Mouse (Mus musculus) small intestine, adult 2 months (tissue): ENCODE measurements around the gene Cacna2d1. TPM values are rescaled to one million over a fixed set of nuclear protein-coding genes. Genes with fewer than 3 reads are reported as not detected.

Source experiments
- H3K27ac ChIP-seq: fragments of 200-500 bp; 2 replicates; pipeline ENCODE4 v1.5.1; 2012; ENCODE audit warnings: low read depth, low read length, control low read depth, inconsistent platforms; ENCODE audit not compliant: insufficient read depth
- H3K27me3 ChIP-seq: fragments of 200-500 bp; 2 replicates; pipeline ENCODE4 v1.6.1; 2012; ENCODE audit warnings: mild to moderate bottlenecking, moderate library complexity, low read length, inconsistent platforms; ENCODE audit not compliant: control insufficient read depth, insufficient read depth
- H3K36me3 ChIP-seq: fragments of 200-500 bp; 2 replicates; pipeline ENCODE4 v1.6.1; 2012; ENCODE audit warnings: mild to moderate bottlenecking, low read length, control low read depth, inconsistent platforms; ENCODE audit not compliant: control insufficient read depth, insufficient read depth
- H3K4me1 ChIP-seq: fragments of 200-500 bp; 2 replicates; pipeline ENCODE4 v1.6.1; 2012; ENCODE audit warnings: low read length, inconsistent platforms, mixed read lengths; ENCODE audit not compliant: control insufficient read depth, insufficient read depth, insufficient read length
- H3K4me3 ChIP-seq: fragments of 200-500 bp; 2 replicates; pipeline ENCODE4 v1.5.1; 2012; ENCODE audit warnings: low read depth, mild to moderate bottlenecking, control low read depth, inconsistent platforms, low read length, moderate library complexity
- CTCF ChIP-seq: fragments of 200-500 bp; IDR thresholded peaks from 2 replicates; pipeline ENCODE4 v1.5.1; 2012; ENCODE audit warnings: low read depth, mild to moderate bottlenecking, control low read depth, inconsistent platforms, low read length, moderate library complexity, mixed read lengths; ENCODE audit not compliant: insufficient replicate concordance, insufficient read length; ENCODE audit errors: extremely low read depth
- POLR2A ChIP-seq: fragments of 200-500 bp; IDR thresholded peaks from 2 replicates; pipeline ENCODE4 v1.6.1; 2012; ENCODE audit warnings: low read depth, mild to moderate bottlenecking, control low read depth, inconsistent platforms, low read length, moderate library complexity
- WGBS: fragments of 180-500 bp; shearing (Covaris S2); methylation state at CpG from one replicate; pipeline ENCODE4 v1.1.7; 2018; 5-methylcytosine and 5-hydroxymethylcytosine counted together
- polyA plus RNA-seq: library from polyadenylated mRNA; depleted of rRNA; stranded (reverse); fragments of >200 nt; gene quantifications from 2 replicates; pipeline ENCODE4 v1.2.3, GENCODE M21; 2012; rRNA removed

The Cacna2d1 gene
- polyA plus RNA-seq = 0.56 and 0.65 TPM in 2 replicates

- TF ChIP-seq POLR2A (no peak), CTCF (no peak)
- H3K4me3 ChIP-seq = peak within 1 kb of the TSS; percentile 73
- H3K27ac ChIP-seq = no peak within 1 kb of the TSS
- H3K27me3 ChIP-seq = peaks cover 19% of the 10 kb centered on the region
- under 1% methylated on average over 105 of the region's 120 CpGs for WGBS
- peaks cover 2% of the 10 kb centered on the region; the same call in 1 of the 2 replicates for H3K4me1 ChIP-seq
- H3K36me3 ChIP-seq = no peaks in the 10 kb centered on the region
These were observed at the start of gene Cacna2d1 for GRCm38 (mm10) chr5:15934376-15935233. TSS of gene Cacna2d1 (plus strand) at chr5:15934691.

GRCm38 (mm10) chr5:15895098-15895497, 39.4 kb upstream of the Cacna2d1 start:
- no peaks in the 10 kb centered on the region for H3K36me3 ChIP-seq
- no peak overlapping the region for H3K4me3 ChIP-seq
- no peaks in the 10 kb centered on the region for H3K27me3 ChIP-seq
- H3K4me1 ChIP-seq = no peaks in the 10 kb centered on the region
- 63% methylated on average over 2 of the region's 2 CpGs for WGBS
- no peak overlapping the region for H3K27ac ChIP-seq
- no peak for TF ChIP-seq POLR2A

- no peak overlapping the region for H3K27ac ChIP-seq
- no peaks in the 10 kb centered on the region for H3K27me3 ChIP-seq
- no peaks in the 10 kb centered on the region for H3K36me3 ChIP-seq
- no peak for TF ChIP-seq POLR2A
- no peak for TF ChIP-seq CTCF
- no peaks in the 10 kb centered on the region for H3K4me1 ChIP-seq
- WGBS = 90% methylated on average over 3 of the region's 3 CpGs
- H3K4me3 ChIP-seq = no peak overlapping the region
These were observed 37.8 kb upstream of the Cacna2d1 start for GRCm38 (mm10) chr5:15896706-15897105.

GRCm38 (mm10) chr5:15906446-15906845, 28.0 kb upstream of the Cacna2d1 start:
- Histone ChIP-seq H3K4me1 (no peaks in the 10 kb centered on the region), H3K4me3 (no peak overlapping the region), H3K27me3 (no peaks in the 10 kb centered on the region), H3K27ac (no peak overlapping the region), H3K36me3 (no peaks in the 10 kb centered on the region)
- no peak for TF ChIP-seq CTCF
- no peak for TF ChIP-seq POLR2A
- WGBS = 83% methylated on average over 3 of the region's 3 CpGs

- TF ChIP-seq POLR2A = no peak
- no peak for TF ChIP-seq CTCF
- no peaks in the 10 kb centered on the region for H3K36me3 ChIP-seq
- no peaks in the 10 kb centered on the region for H3K4me1 ChIP-seq
- WGBS = 58% methylated on average over 1 of the region's 1 CpGs
- no peaks in the 10 kb centered on the region for H3K27me3 ChIP-seq
- H3K4me3 ChIP-seq = no peak overlapping the region
- no peak overlapping the region for H3K27ac ChIP-seq
These were observed 19.6 kb upstream of the Cacna2d1 start for GRCm38 (mm10) chr5:15914931-15915330.

- no peaks in the 10 kb centered on the region for H3K36me3 ChIP-seq
- no peak overlapping the region for H3K4me3 ChIP-seq
- H3K27ac ChIP-seq = no peak overlapping the region
- WGBS = 52% methylated on average over 6 of the region's 6 CpGs
- H3K27me3 ChIP-seq = no peaks in the 10 kb centered on the region
- TF ChIP-seq POLR2A (no peak), CTCF (no peak)
- no peaks in the 10 kb centered on the region for H3K4me1 ChIP-seq
These were observed 6.0 kb upstream of the Cacna2d1 start for GRCm38 (mm10) chr5:15928506-15928905.

GRCm38 (mm10) chr5:15933017-15933416, 1.5 kb upstream of the Cacna2d1 start:
- 32% methylated on average over 6 of the region's 6 CpGs for WGBS
- TF ChIP-seq POLR2A (no peak), CTCF (no peak)
- H3K4me3 ChIP-seq = no peak overlapping the region

More at GRCm38 (mm10) chr5:15933017-15933416, 1.5 kb upstream of the Cacna2d1 start:
- H3K27ac ChIP-seq = no peak overlapping the region
- peaks cover 2% of the 10 kb centered on the region; the same call in 1 of the 2 replicates for H3K4me1 ChIP-seq
- peaks cover 19% of the 10 kb centered on the region for H3K27me3 ChIP-seq
- no peaks in the 10 kb centered on the region for H3K36me3 ChIP-seq
